8 mouse cellular contexts compared by ENCODE assay signal in the genomic region with DNA sequence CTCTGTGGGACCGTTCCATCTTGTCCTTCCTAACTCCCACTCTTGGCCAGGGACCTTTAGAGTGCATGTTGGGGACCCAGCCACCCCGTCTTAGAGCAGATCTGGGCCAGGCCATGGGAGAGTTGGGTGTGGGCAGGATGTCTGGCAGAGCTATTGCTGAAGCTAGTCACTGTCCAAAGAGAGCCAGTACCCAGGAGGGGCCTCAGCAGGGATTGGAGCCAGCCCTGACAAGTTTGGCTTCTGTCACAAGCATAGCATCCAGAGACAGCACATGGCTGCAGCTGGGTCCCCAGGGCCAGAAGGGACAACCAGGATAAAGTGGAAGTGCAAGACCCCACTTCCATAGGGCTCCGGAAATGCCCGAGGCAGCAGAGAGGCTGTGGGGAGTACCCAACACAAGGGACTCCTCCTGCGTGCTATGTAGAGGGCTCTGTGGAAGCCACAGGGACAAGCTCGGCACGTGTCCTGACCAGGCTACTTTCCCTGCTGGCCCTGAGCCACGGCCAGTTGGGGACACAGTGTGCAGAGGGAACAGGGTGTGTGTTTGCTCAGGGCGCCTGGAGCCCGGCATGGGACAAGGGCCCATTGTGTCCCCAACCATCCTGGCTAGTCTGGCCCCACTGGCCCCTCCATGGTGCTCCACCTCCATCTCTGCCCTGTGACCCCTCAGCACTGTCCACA. TPM values are rescaled to one million over a fixed set of nuclear protein-coding genes. Genes with fewer than 3 reads are reported as not detected.
DNase-seq lines count a peak whose midpoint lies in the region; ATAC-seq and TF ChIP-seq lines count a peak whose summit lies in the region.

No protein-coding gene starts in this region.

- H3K79me2 ChIP-seq in liver, adult 2 months (ENCODE audit: control insufficient read depth, insufficient read depth, low read length), result no peaks in the 10 kb centered on the region

- WGBS in hindbrain, embryonic 10.5 days, result 71% methylated on average over 10 of the region's 10 CpGs
- WGBS in hindbrain, embryonic 11.5 days, result 60% methylated on average over 10 of the region's 10 CpGs
- 57% methylated on average over 10 of the region's 10 CpGs for WGBS in heart, embryonic 10.5 days
- WGBS in kidney, postnatal 0 days, result 51% methylated on average over 10 of the region's 10 CpGs
- 16% methylated on average over 10 of the region's 10 CpGs for WGBS in liver, adult 2 months
- WGBS in midbrain, embryonic 13.5 days, result 63% methylated on average over 10 of the region's 10 CpGs

- ATAC-seq in hindbrain, embryonic 11.5 days (ENCODE audit: low FRiP score), result no peak
- ATAC-seq in kidney, postnatal 0 days (replicated peaks; ENCODE audit: low FRiP score, low read depth), result 0 out of 2 replicates have a peak, but pooled peaks have one; percentile 15
- no peak for ATAC-seq in midbrain, embryonic 13.5 days

- TF ChIP-seq CTCF in kidney, postnatal 0 days (IDR thresholded peaks at IDR 0.05; ENCODE audit: low read depth), result no peak
- TF ChIP-seq CTCF in liver, adult 2 months (IDR thresholded peaks at IDR 0.05; ENCODE audit: low read depth, low read length), result no peak

- no peak overlapping the region for H3K4me3 ChIP-seq in hindbrain, embryonic 10.5 days
- H3K4me3 ChIP-seq in hindbrain, embryonic 11.5 days (ENCODE audit: low read depth, low read length), result no peak overlapping the region
- no peak overlapping the region for H3K4me3 ChIP-seq in heart, embryonic 10.5 days
- no peak overlapping the region for H3K4me3 ChIP-seq in kidney, postnatal 0 days (replicated peaks; ENCODE audit: low read depth, low read length)
- no peak overlapping the region for H3K4me3 ChIP-seq in liver, adult 2 months (ENCODE audit: insufficient read depth, low read depth, low read length)
- H3K4me3 ChIP-seq in midbrain, embryonic 13.5 days (replicated peaks), result no peak overlapping the region

- H3K36me3 ChIP-seq in hindbrain, embryonic 10.5 days, result no peaks in the 10 kb centered on the region
- no peaks in the 10 kb centered on the region for H3K36me3 ChIP-seq in hindbrain, embryonic 11.5 days (ENCODE audit: control insufficient read depth, insufficient read depth, low read length)
- no peaks in the 10 kb centered on the region for H3K36me3 ChIP-seq in heart, embryonic 10.5 days
- no peaks in the 10 kb centered on the region for H3K36me3 ChIP-seq in kidney, postnatal 0 days (ENCODE audit: insufficient read depth, low read length)
- H3K36me3 ChIP-seq in liver, adult 2 months (ENCODE audit: control insufficient read depth, insufficient read depth, low read length), result no peaks in the 10 kb centered on the region
- H3K36me3 ChIP-seq in midbrain, embryonic 13.5 days, result no peaks in the 10 kb centered on the region

- no peak overlapping the region for H3K9ac ChIP-seq in hindbrain, embryonic 11.5 days (ENCODE audit: low read depth, low read length)
- H3K9ac ChIP-seq in kidney, postnatal 0 days (ENCODE audit: low read depth, low read length), result no peak overlapping the region
- H3K9ac ChIP-seq in liver, adult 2 months (ENCODE audit: low read depth, low read length), result peak overlapping the region; percentile 23
- no peak overlapping the region for H3K9ac ChIP-seq in midbrain, embryonic 13.5 days (replicated peaks)

- H3K27ac ChIP-seq in hindbrain, embryonic 10.5 days, result peak overlapping the region; percentile 35; the same call in 1 of the 2 replicates
- H3K27ac ChIP-seq in hindbrain, embryonic 11.5 days (ENCODE audit: low read depth, low read length), result no peak overlapping the region
- peak overlapping the region; percentile 56 for H3K27ac ChIP-seq in heart, embryonic 10.5 days
- peak overlapping the region; percentile 88 for H3K27ac ChIP-seq in kidney, postnatal 0 days
- H3K27ac ChIP-seq in liver, adult 2 months (replicated peaks; ENCODE audit: insufficient read depth, low read depth, low read length), result peak overlapping the region; percentile 69
- H3K27ac ChIP-seq in midbrain, embryonic 13.5 days, result no peak overlapping the region

- H3K9me3 ChIP-seq in hindbrain, embryonic 10.5 days, result no peaks in the 10 kb centered on the region
- no peaks in the 10 kb centered on the region for H3K9me3 ChIP-seq in hindbrain, embryonic 11.5 days (ENCODE audit: control insufficient read depth, low read length)
- H3K9me3 ChIP-seq in heart, embryonic 10.5 days, result no peaks in the 10 kb centered on the region
- H3K9me3 ChIP-seq in kidney, postnatal 0 days (replicated peaks; ENCODE audit: low read length), result no peaks in the 10 kb centered on the region
- no peaks in the 10 kb centered on the region for H3K9me3 ChIP-seq in midbrain, embryonic 13.5 days

- no peak for TF ChIP-seq POLR2A in liver, adult 2 months (IDR thresholded peaks at IDR 0.05; ENCODE audit: extremely low read depth, insufficient read depth, low read length)

- H3K4me2 ChIP-seq in hindbrain, embryonic 11.5 days (replicated peaks; ENCODE audit: low read depth, low read length), result no peak overlapping the region
- no peak overlapping the region for H3K4me2 ChIP-seq in kidney, postnatal 0 days (ENCODE audit: low read length)
- H3K4me2 ChIP-seq in midbrain, embryonic 13.5 days (replicated peaks), result no peak overlapping the region

- no peak for DNase-seq in hindbrain, embryonic 10.5 days (ENCODE audit: low spot score)
- DNase-seq in hindbrain, embryonic 11.5 days (ENCODE audit: low spot score), result no peak
- peak; percentile 79 to 89 for DNase-seq in cerebellum, postnatal 10 days
- DNase-seq in heart, embryonic 10.5 days (ENCODE audit: low spot score), result no peak
- peak; percentile 29 for DNase-seq in kidney, postnatal 0 days (ENCODE audit: low spot score)
- peak; percentile 95 for DNase-seq in liver, adult 2 months (ENCODE audit: extremely low read depth, low read depth, low spot score)
- DNase-seq in skeletal muscle tissue, adult 2 months (ENCODE audit: low read depth, low spot score), result peak; percentile 91

- peaks cover 37% of the 10 kb centered on the region for H3K4me1 ChIP-seq in hindbrain, embryonic 10.5 days (replicated peaks)
- no peaks in the 10 kb centered on the region for H3K4me1 ChIP-seq in hindbrain, embryonic 11.5 days (replicated peaks; ENCODE audit: control insufficient read depth, insufficient read depth, low read length)
- H3K4me1 ChIP-seq in heart, embryonic 10.5 days, result peaks cover 50% of the 10 kb centered on the region
- peaks cover 39% of the 10 kb centered on the region for H3K4me1 ChIP-seq in kidney, postnatal 0 days (replicated peaks; ENCODE audit: insufficient read depth, low read length)
- H3K4me1 ChIP-seq in liver, adult 2 months (ENCODE audit: control insufficient read depth, insufficient read depth, low read length), result peaks cover 44% of the 10 kb centered on the region
- H3K4me1 ChIP-seq in midbrain, embryonic 13.5 days (replicated peaks), result peaks cover 8% of the 10 kb centered on the region; the same call in 1 of the 2 replicates

- no peaks in the 10 kb centered on the region for H3K27me3 ChIP-seq in hindbrain, embryonic 10.5 days (ENCODE audit: insufficient read depth, poor library complexity, severe bottlenecking)
- H3K27me3 ChIP-seq in hindbrain, embryonic 11.5 days (ENCODE audit: control insufficient read depth, insufficient read depth, low read length), result no peaks in the 10 kb centered on the region
- H3K27me3 ChIP-seq in heart, embryonic 10.5 days (ENCODE audit: insufficient read depth, poor library complexity, severe bottlenecking), result no peaks in the 10 kb centered on the region
- H3K27me3 ChIP-seq in kidney, postnatal 0 days (ENCODE audit: insufficient read depth, low read length), result no peaks in the 10 kb centered on the region
- no peaks in the 10 kb centered on the region for H3K27me3 ChIP-seq in liver, adult 2 months (ENCODE audit: control insufficient read depth, insufficient read depth, low read length)
- peaks cover 7% of the 10 kb centered on the region; the same call in 1 of the 2 replicates for H3K27me3 ChIP-seq in midbrain, embryonic 13.5 days

RNA-seq across cellular contexts. Expression of a gene that starts 11.7 kb away (rescaled TPM):
- 41.3 and 48.3 TPM in 2 replicates for polyA plus RNA-seq in hindbrain, embryonic 10.5 days (2016; fragmentation: Nextera tagmentation; extraction: Ambion mirVana)
- polyA plus RNA-seq in hindbrain, embryonic 11.5 days (2014; fragmentation: Nextera tagmentation; extraction: Ambion mirVana), result 31.6 and 35.6 TPM in 2 replicates
- 68.1 and 73.7 TPM in 2 replicates for polyA plus RNA-seq in heart, embryonic 10.5 days (2016; fragmentation: Nextera tagmentation; extraction: Ambion mirVana)
- polyA plus RNA-seq in kidney, postnatal 0 days (2015; fragmentation: Nextera tagmentation; extraction: Ambion mirVana), result 83.4 and 88.6 TPM in 2 replicates
- total RNA-seq in liver, adult 2 months (2014; rRNA removed), result 59.7 and 68.3 TPM in 2 replicates
- polyA plus RNA-seq in liver, adult 2 months (2012; rRNA removed), result 17.7 and 31.2 TPM in 2 replicates
- polyA plus RNA-seq in midbrain, embryonic 13.5 days (2015; fragmentation: Nextera tagmentation; extraction: Ambion mirVana), result 42.0 and 47.6 TPM in 2 replicates

RNA-seq across cellular contexts. Expression of a gene that starts 30.8 kb away (rescaled TPM):
- polyA plus RNA-seq in hindbrain, embryonic 10.5 days (2016; fragmentation: Nextera tagmentation; extraction: Ambion mirVana), result 88.5 and 106 TPM in 2 replicates
- 85.3 and 89.5 TPM in 2 replicates for polyA plus RNA-seq in hindbrain, embryonic 11.5 days (2014; fragmentation: Nextera tagmentation; extraction: Ambion mirVana)
- polyA plus RNA-seq in heart, embryonic 10.5 days (2016; fragmentation: Nextera tagmentation; extraction: Ambion mirVana), result 98.6 and 126 TPM in 2 replicates
- 79.0 and 89.8 TPM in 2 replicates for polyA plus RNA-seq in kidney, postnatal 0 days (2015; fragmentation: Nextera tagmentation; extraction: Ambion mirVana)
- 51.4 and 70.2 TPM in 2 replicates for total RNA-seq in liver, adult 2 months (2014; rRNA removed)
- polyA plus RNA-seq in liver, adult 2 months (2012; rRNA removed), result 32.6 and 32.9 TPM in 2 replicates
- 55.7 and 56.2 TPM in 2 replicates for polyA plus RNA-seq in midbrain, embryonic 13.5 days (2015; fragmentation: Nextera tagmentation; extraction: Ambion mirVana)

RNA-seq across cellular contexts. Expression of a gene that starts 31.2 kb away (rescaled TPM):
- polyA plus RNA-seq in hindbrain, embryonic 10.5 days (2016; fragmentation: Nextera tagmentation; extraction: Ambion mirVana), result 11.7 and 12.2 TPM in 2 replicates
- 10.6 and 11.5 TPM in 2 replicates for polyA plus RNA-seq in hindbrain, embryonic 11.5 days (2014; fragmentation: Nextera tagmentation; extraction: Ambion mirVana)
- polyA plus RNA-seq in heart, embryonic 10.5 days (2016; fragmentation: Nextera tagmentation; extraction: Ambion mirVana), result 14.6 and 15.2 TPM in 2 replicates
- polyA plus RNA-seq in kidney, postnatal 0 days (2015; fragmentation: Nextera tagmentation; extraction: Ambion mirVana), result 9.8 and 11.2 TPM in 2 replicates
- total RNA-seq in liver, adult 2 months (2014; rRNA removed), result 4.9 and 5.8 TPM in 2 replicates
- polyA plus RNA-seq in liver, adult 2 months (2012; rRNA removed), result 9.4 and 14.4 TPM in 2 replicates
- 7.4 and 7.5 TPM in 2 replicates for polyA plus RNA-seq in midbrain, embryonic 13.5 days (2015; fragmentation: Nextera tagmentation; extraction: Ambion mirVana)

Comparison
In these comparisons a context has a peak if more than half of its experiments do, and no peak if none do; other contexts are left out.
1. H3K27ac ChIP-seq: peak in hindbrain, embryonic 10.5 days (single experiment), heart, embryonic 10.5 days (single experiment), kidney, postnatal 0 days (single experiment) and liver, adult 2 months (single experiment); none in hindbrain, embryonic 11.5 days (single experiment) and midbrain, embryonic 13.5 days (single experiment).
2. DNase-seq: peak in cerebellum, postnatal 10 days (2 of 2), kidney, postnatal 0 days (single experiment), liver, adult 2 months (single experiment) and skeletal muscle tissue, adult 2 months (single experiment); none in hindbrain, embryonic 10.5 days (single experiment), hindbrain, embryonic 11.5 days (single experiment) and heart, embryonic 10.5 days (single experiment).